Mouse (Mus musculus): Measurements from ENCODE around the gene Zfp239.

Zfp239 gene

GRCm38 (mm10) chr6:117878700-117879407 lies 17.0 kb downstream of the Zfp239 start:
- DNase-seq (ENCODE audit: inconsistent age in 2 of 2, low spot score in 1 of 2), result no peak

GRCm38 (mm10) chr6:117879408-117880115 lies 17.7 kb downstream of the Zfp239 start:
- DNase-seq (ENCODE audit: inconsistent age in 2 of 2, low spot score in 1 of 2), result peak; percentile 100

- DNase-seq (ENCODE audit: inconsistent age in 2 of 2, low spot score in 1 of 2), result peak in 1 of 2 experiments; percentile 69
These were observed 18.5 kb downstream of the Zfp239 start for GRCm38 (mm10) chr6:117880394-117880838.

GRCm38 (mm10) chr6:117881229-117881628 lies 19.3 kb downstream of the Zfp239 start:
- no peak for DNase-seq (ENCODE audit: inconsistent age in 2 of 2, low spot score in 1 of 2)

- no peak for DNase-seq (ENCODE audit: inconsistent age in 2 of 2, low spot score in 1 of 2)
These were observed 20.1 kb downstream of the Zfp239 start for GRCm38 (mm10) chr6:117881997-117882396.

- peak; percentile 56 to 80 for DNase-seq (ENCODE audit: inconsistent age in 2 of 2, low spot score in 1 of 2)
These were observed 24.0 kb downstream of the Zfp239 start for GRCm38 (mm10) chr6:117885943-117886342.

GRCm38 (mm10) chr6:117888032-117888431 lies 26.1 kb downstream of the Zfp239 start:
- DNase-seq (ENCODE audit: inconsistent age in 2 of 2, low spot score in 1 of 2), result no peak

GRCm38 (mm10) chr6:117888642-117889096 lies 26.8 kb downstream of the Zfp239 start:
- no peak for DNase-seq (ENCODE audit: inconsistent age in 2 of 2, low spot score in 1 of 2)

GRCm38 (mm10) chr6:117890257-117890656 lies 28.4 kb downstream of the Zfp239 start:
- DNase-seq (ENCODE audit: inconsistent age in 2 of 2, low spot score in 1 of 2), result no peak

GRCm38 (mm10) chr6:117891369-117892160 lies 29.7 kb downstream of the Zfp239 start:
- peak in 1 of 2 experiments; percentile 81 for DNase-seq (ENCODE audit: inconsistent age in 2 of 2, low spot score in 1 of 2)

- peak in 1 of 2 experiments; percentile 49 for DNase-seq (ENCODE audit: inconsistent age in 2 of 2, low spot score in 1 of 2)
These were observed 30.5 kb downstream of the Zfp239 start for GRCm38 (mm10) chr6:117892386-117892785.

- no peak for DNase-seq (ENCODE audit: inconsistent age in 2 of 2, low spot score in 1 of 2)
These were observed 31.5 kb downstream of the Zfp239 start for GRCm38 (mm10) chr6:117893435-117893834.

- no peak for DNase-seq (ENCODE audit: inconsistent age in 2 of 2, low spot score in 1 of 2)
These were observed 35.9 kb downstream of the Zfp239 start for GRCm38 (mm10) chr6:117897800-117898199.

GRCm38 (mm10) chr6:117900126-117901080 lies 38.5 kb downstream of the Zfp239 start, which contains the start of gene Hnrnpf:
Gene Hnrnpf (plus strand): TSS chr6:117900324.
- no peak for DNase-seq (ENCODE audit: inconsistent age in 2 of 2, low spot score in 1 of 2)

GRCm38 (mm10) chr6:117901510-117902402 lies 39.9 kb downstream of the Zfp239 start:
- DNase-seq (ENCODE audit: inconsistent age in 2 of 2, low spot score in 1 of 2), result no peak

GRCm38 (mm10) chr6:117902556-117902955 lies 40.7 kb downstream of the Zfp239 start:
- DNase-seq (ENCODE audit: inconsistent age in 2 of 2, low spot score in 1 of 2), result no peak

- DNase-seq (ENCODE audit: inconsistent age in 2 of 2, low spot score in 1 of 2), result no peak
These were observed 41.9 kb downstream of the Zfp239 start for GRCm38 (mm10) chr6:117903836-117904235.

GRCm38 (mm10) chr6:117905260-117905930 lies 43.5 kb downstream of the Zfp239 start:
- DNase-seq (ENCODE audit: inconsistent age in 2 of 2, low spot score in 1 of 2), result peak; percentile 37 to 69

Measured in adrenal gland, adult (tissue).